Mouse (Mus musculus): ENCODE results near the gene Ifnar2. TPM values are rescaled to one million over a fixed set of nuclear protein-coding genes. Genes with fewer than 3 reads are reported as not detected.

The Ifnar2 gene
- total RNA-seq (2021), result 10 to 100 TPM; 14.6 to 15.2 TPM
- long read RNA-seq, experiment 1, transcript Ifnar2-203 (7 exons, 1,099 nt), result major isoform, 6 of 11 reads
- long read RNA-seq, experiment 1, partial matches to known transcripts, result 1 of 11 reads
- long read RNA-seq, experiment 1, other reads (novel, unspliced or antisense), result 0 of 11 reads
- long read RNA-seq, experiment 2, transcript Ifnar2-203 (7 exons, 1,099 nt), result major isoform, 9 of 14 reads
- long read RNA-seq, experiment 2, partial matches to known transcripts, result 0 of 14 reads
- long read RNA-seq, experiment 2, other reads (novel, unspliced or antisense), result 2 of 14 reads

GRCm38 (mm10) chr16:91372577-91373472, at the start of gene Ifnar2:
Gene Ifnar2, plus strand, starts transcription at chr16:91372783.
- intact Hi-C loops (cut with DNase I; ENCODE audit: low total_unique reads), result loop anchor here (10.0 kb wide), 1 partner anchor 72 kb away; no protein-coding TSS in a partner anchor
- DNase-seq, result peak; percentile 83

GRCm38 (mm10) chr16:91327605-91328004, 45.0 kb upstream of the Ifnar2 start:
- intact Hi-C loops (cut with DNase I; ENCODE audit: low total_unique reads), result no loop called here
- DNase-seq, result no peak

GRCm38 (mm10) chr16:91328922-91329321, 43.7 kb upstream of the Ifnar2 start:
- intact Hi-C loops (cut with DNase I; ENCODE audit: low total_unique reads), result no loop called here
- DNase-seq, result no peak

- intact Hi-C loops (cut with DNase I; ENCODE audit: low total_unique reads), result no loop called here
- no peak for DNase-seq
Measured at GRCm38 (mm10) chr16:91330496-91330895, 42.1 kb upstream of the Ifnar2 start.

GRCm38 (mm10) chr16:91331153-91331552, 41.4 kb upstream of the Ifnar2 start:
- intact Hi-C loops (cut with DNase I; ENCODE audit: low total_unique reads), result no loop called here
- no peak for DNase-seq

- intact Hi-C loops (cut with DNase I; ENCODE audit: low total_unique reads), result no loop called here
- DNase-seq, result no peak
Measured at GRCm38 (mm10) chr16:91332880-91333279, 39.7 kb upstream of the Ifnar2 start.

- intact Hi-C loops (cut with DNase I; ENCODE audit: low total_unique reads), result no loop called here
- no peak for DNase-seq
Measured at GRCm38 (mm10) chr16:91334190-91334893, 38.2 kb upstream of the Ifnar2 start.

- intact Hi-C loops (cut with DNase I; ENCODE audit: low total_unique reads), result no loop called here
- no peak for DNase-seq
Measured at GRCm38 (mm10) chr16:91336753-91337152, 35.8 kb upstream of the Ifnar2 start.

GRCm38 (mm10) chr16:91337480-91337879, 35.1 kb upstream of the Ifnar2 start:
- intact Hi-C loops (cut with DNase I; ENCODE audit: low total_unique reads), result no loop called here
- no peak for DNase-seq

- no peak for DNase-seq
- intact Hi-C loops (cut with DNase I; ENCODE audit: low total_unique reads), result no loop called here
Measured at GRCm38 (mm10) chr16:91346491-91346890, 26.1 kb upstream of the Ifnar2 start.

- intact Hi-C loops (cut with DNase I; ENCODE audit: low total_unique reads), result no loop called here
- no peak for DNase-seq
Measured at GRCm38 (mm10) chr16:91347491-91348263, 24.9 kb upstream of the Ifnar2 start.

- no peak for DNase-seq
- intact Hi-C loops (cut with DNase I; ENCODE audit: low total_unique reads), result no loop called here
Measured at GRCm38 (mm10) chr16:91348264-91348565, 24.4 kb upstream of the Ifnar2 start.

- DNase-seq, result no peak
- intact Hi-C loops (cut with DNase I; ENCODE audit: low total_unique reads), result no loop called here
Measured at GRCm38 (mm10) chr16:91348588-91349330, 23.8 kb upstream of the Ifnar2 start.

GRCm38 (mm10) chr16:91352084-91352562, 20.5 kb upstream of the Ifnar2 start:
- peak; percentile 55 for DNase-seq
- intact Hi-C loops (cut with DNase I; ENCODE audit: low total_unique reads), result loop anchor here (2.0 to 10.0 kb wide), 2 partner anchors 153 to 271 kb away; no protein-coding TSS in a partner anchor

GRCm38 (mm10) chr16:91352749-91353148, 19.8 kb upstream of the Ifnar2 start:
- intact Hi-C loops (cut with DNase I; ENCODE audit: low total_unique reads), result loop anchor here (2.0 to 10.0 kb wide), 2 partner anchors 152 to 272 kb away; no protein-coding TSS in a partner anchor
- DNase-seq, result no peak

GRCm38 (mm10) chr16:91353177-91353576, 19.4 kb upstream of the Ifnar2 start:
- intact Hi-C loops (cut with DNase I; ENCODE audit: low total_unique reads), result loop anchor here (2.0 to 10.0 kb wide), 2 partner anchors 152 to 272 kb away; no protein-coding TSS in a partner anchor
- DNase-seq, result no peak

- intact Hi-C loops (cut with DNase I; ENCODE audit: low total_unique reads), result loop anchor here (2.0 to 10.0 kb wide), 2 partner anchors 151 to 273 kb away; no protein-coding TSS in a partner anchor
- no peak for DNase-seq
Measured at GRCm38 (mm10) chr16:91353638-91354037, 18.9 kb upstream of the Ifnar2 start.

- no peak for DNase-seq
- intact Hi-C loops (cut with DNase I; ENCODE audit: low total_unique reads), result loop anchor here (10.0 kb wide), 1 partner anchor 150 kb away; no protein-coding TSS in a partner anchor
Measured at GRCm38 (mm10) chr16:91354599-91354998, 18.0 kb upstream of the Ifnar2 start.

All from gastrocnemius, postnatal 14 days (tissue).